Mouse (Mus musculus): ENCODE data around the gene Ube2l3.
"Not testable (repeated sequence)": the region's sequence is repeated elsewhere in the genome, so short reads cannot be mapped to it uniquely, and the experiment has no call there.

Ube2l3 gene

DNA sequence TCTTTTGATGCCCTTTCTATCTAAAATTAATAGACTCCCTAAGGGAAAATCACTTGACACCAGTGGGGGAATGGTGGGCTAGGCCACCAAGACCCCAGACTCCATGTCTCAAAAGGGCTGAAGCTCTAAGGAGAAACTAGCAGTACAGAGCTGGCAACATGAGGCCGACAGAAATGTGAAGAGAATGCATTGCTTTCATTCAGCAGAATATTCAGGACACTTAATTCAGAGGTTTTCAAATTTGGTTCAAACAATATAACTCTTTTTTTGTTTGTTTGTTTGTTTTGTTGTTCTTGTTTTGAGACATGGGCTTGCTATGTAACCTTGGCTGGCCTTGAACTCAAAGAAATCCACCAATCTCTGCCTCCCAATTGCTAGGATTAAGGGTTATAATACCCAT, at the start of gene Ube2l3:
TSS of gene Ube2l3 (minus strand) at position 101 of the 400 bp plus-strand sequence.
- no peak for DNase-seq

DNA sequence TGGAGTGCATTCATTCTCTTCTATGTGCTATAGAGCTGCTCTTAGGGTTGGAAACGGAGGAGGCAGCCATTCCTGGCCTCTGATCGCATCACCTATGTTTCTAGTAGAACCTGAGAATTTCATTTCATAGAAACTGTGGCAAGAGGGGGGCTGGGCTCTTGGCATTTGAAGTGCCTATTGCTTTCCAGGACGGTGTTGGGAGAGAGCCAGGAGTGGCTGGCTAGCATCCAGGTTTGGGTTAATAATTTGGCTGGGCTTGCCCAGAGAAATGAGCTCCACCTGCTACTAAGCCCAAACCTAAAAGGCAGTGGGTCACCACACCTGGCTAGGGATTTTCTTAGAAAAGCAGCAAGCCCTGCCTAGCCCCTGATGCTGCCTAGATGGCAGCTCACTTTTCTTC, 49.1 kb upstream of the Ube2l3 start:
- peak; percentile 89 to 90 for DNase-seq

DNA sequence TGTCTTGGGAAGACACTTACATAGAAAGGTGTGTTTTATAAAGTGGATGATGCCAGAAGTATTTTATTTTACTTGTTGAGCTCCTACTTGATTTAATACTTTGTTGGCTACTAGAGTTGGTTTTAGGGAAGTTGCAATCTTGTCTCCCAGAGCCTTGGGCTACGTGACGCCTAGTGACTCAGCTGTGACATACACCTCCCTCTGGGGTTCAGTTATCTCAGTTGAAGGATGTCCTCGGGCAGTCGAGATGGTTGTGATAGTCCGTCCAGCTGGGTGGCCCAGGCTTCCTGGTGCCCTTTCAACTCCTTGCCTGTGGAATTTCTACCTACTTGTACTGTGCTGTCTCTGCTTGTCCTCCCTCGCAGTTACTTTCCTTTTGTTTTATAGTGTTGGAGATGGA, 46.7 kb upstream of the Ube2l3 start:
- DNase-seq = no peak

DNA sequence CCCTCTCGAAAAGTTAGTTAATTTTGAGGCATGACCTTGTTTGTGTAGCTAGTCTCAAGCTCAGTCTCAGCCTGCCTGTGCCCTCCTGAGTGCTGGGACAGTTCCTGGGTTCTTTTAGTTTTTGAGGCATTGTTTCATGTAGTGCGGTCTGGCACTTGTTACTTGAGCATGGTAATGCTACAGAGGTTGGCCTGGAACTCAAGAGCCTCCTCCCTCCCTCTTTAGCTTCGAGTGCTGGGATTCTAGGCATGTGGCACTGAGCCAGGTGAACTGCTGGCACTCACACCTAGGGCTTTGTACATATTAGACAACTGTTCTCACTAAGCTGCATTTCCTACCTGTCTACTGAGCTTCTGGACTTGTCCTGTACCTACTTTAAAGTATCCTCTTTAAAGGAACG, 45.3 kb upstream of the Ube2l3 start:
- DNase-seq = peak; percentile 26 to 32

DNA sequence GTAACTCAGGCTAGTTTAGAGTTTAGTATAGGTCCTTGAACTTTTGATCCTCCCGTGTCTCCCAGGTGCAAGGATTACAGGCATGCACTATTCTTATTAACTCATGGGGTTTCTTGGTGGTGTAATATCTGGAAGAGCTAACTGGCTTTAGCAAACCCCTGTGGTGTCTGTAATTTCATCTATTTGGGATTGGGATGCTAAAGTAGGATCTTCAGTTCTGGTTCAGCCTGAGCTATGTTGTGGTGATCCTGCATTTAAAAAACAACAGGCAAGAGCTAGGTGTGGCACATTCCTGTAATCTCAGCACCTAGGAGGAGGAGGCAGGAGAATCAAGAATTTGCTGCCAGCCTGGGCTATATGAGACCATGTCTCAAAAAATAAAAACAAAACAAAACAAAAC, 42.5 kb upstream of the Ube2l3 start:
- no peak for DNase-seq

DNA sequence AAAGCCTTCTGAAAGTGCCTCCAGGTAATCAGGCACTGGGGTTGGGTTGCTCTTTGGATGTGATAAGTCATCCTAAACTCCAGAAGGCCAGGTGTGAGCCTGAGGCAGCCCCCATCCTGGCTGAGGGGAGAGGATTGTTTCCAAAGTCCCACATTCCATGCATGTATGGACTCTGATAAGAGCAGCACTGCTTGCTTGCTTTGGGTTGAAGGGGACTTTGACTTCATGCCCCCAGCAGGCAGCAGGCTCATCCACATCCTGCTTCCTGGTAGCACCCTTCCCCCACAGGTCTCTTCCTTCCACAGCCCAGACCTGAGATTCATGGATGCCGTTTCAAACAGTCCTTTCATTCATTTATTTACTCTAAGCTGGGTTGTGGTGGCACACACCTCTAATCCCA, 41.3 kb upstream of the Ube2l3 start:
- DNase-seq = no peak

DNA sequence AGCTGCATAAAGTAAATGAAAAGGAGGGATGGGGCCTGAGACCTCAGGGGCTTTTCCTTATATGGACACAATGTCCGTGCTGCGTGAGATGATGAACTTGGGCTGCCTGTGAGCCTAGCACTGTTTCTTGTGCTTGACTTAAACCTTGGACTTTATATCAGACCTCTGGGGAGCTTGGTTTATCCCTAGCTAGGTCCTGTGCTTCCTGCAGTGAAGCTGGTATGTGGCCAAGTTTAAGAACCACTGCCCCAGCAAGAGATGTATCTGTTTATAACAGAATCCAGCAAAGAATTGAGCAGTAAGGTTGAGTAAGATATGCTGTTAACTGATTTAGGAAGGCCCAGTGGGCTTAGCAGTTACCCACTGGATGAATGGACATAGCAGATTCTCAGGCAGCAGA, 37.0 kb upstream of the Ube2l3 start:
- DNase-seq = no peak

DNA sequence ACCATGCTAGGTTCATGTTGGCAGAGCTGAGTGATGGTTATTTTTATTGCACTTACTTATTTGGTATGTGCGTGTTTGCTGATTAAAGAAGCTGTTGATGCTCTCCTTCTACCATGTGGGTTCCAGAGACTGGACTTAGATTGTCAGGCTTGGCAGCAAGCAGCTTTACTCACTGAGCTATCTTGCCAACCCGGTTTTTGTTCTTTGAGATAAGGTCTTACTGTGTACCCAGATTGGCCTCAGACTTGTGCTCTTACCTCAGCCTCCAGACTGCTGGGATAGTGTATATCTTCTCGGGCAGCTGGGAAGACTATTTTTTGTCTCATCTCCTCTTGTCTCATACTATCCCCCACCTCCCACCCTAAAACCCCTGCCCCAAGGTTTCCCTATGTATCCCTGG, 35.2 kb upstream of the Ube2l3 start:
- no peak for DNase-seq

DNA sequence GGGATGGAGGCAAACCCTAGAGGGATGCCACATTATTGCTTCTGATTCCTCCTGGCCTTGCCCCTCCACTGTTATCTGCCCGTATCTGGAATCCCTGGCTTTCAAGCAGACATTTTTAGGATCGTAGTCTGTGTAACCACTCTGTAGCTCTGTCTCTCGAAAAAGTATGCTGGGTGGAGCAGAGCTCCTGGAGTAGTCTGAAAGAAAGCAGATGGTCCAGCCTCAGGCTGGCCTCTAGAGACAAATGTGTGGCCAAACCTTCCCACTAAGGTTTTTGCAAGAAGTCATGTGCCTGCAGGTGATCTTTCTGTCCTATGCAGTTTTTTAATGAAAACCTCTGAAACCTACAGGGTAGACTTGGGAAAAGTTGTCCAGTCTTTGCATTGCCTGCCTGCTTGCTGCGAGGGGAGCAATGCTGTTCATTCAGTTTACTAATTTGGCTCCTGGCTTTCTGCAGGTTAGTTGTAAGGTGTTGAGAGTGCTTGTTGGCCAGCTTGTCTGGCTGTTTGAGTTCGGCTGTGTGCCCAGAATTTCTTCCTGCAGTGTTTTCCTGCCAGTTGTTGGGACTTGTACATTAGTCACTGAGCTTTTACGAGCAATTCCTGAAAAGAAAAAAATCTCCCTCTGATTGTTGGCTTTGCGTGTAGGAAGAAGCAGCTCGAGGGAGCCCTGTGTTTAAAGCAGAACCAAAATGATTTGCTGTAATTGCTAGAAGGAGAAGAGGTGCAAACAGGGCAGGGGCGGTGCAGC, 32.6 kb upstream of the Ube2l3 start:
- DNase-seq = peak in 1 of 2 experiments; percentile 26

DNA sequence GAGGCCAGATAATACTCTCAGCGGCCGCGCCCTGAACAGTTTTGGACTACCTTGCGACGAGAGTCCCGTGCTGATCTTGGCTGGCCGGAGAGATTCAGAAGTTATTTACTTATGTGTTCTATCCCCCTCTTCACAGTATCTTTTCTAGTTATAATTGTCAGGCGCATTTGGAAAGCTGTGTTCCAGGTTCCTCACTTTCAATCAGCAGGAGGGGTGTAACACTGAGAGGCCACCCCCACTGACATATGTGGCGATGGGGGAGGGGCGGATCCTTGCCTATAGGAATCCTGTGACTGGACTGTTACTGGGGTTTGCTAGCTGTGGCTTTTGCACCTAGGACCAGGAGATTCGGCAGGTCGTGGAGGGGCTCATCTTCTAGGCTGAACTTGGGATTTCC, 32.0 kb upstream of the Ube2l3 start:
- DNase-seq = peak; percentile 35 to 51

DNA sequence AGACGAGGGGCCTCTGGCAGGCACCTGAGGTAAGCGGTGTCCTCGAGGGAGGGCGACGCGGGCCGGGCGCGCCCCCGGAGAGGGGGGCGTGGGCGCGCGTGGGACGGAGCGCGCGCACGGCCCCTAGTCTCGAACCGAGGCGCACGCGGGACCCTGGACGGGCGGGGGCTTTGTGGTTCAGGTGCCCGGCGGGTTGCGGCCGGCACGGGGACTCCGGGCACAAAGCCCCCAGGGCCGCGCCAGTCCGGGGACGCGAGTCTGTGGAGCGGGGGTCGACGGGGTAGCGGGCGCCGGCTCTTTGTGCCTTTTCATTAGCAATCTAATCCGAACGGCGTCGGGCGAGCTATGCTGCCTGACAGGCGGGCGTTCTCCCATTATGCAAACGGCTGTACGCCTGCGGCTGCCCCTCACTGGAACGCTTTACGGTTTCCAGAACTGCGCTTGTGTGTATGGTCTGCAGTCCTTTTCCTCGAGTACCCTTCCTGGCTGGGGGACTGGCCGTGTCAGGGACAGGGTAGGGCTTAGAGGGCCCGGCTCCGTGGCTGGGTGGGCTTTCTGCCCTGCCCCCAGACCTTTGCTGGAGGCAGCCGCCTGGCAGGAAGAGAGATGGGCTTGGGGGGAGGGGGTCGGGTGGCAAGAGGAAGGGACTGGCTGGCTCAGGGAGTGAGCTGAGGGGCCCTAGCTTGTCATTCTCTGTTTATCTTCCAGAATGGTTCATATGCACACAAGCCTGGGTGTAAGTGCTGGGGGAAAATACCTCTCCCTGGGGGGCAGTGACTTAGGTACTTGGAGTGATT, 31.5 kb upstream of the Ube2l3 start:
- DNase-seq = peak; percentile 25 to 36

DNA sequence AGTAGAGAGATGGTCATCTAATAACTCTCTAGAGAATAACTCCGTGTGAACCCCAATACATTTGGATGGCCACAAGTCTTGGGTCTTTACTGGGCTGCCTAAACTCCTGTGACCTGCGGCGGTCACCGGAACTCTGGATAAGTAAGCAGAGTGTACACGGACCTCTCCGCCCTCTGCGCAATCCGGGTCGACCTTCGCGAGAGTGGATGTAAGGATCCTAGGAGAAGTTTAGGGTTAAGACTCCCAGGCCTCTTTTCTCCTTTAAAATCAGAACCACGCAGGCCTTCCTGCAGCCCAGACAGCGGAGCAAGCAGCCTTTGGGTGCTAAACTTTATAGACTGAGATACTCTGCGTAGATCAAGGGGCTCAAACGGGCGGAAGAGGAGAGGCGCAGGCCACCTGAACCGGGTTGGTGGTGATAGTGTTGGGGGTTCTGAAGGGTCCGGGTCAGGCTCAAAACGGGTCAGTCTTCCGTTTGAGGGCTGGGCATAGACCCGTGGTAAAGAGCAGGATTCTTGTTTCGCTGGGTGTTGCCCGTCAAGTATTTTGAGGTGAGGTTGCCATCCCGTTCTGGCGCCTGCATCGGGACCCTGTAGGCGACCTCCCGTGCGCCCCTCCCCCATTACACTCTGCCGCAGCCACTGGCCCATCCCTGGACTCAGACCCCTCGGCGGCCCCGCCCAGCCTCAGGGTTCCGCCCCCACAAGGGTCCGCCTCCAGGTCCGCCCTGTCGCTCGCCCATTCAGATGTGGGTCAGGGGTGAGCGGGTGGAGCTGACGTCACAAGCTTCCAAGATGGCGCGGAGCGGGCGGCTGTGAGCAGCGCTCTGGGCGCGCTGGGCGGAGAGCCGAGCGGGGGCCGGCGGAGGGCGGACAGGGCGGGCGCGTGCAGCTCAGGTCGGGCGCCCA, 30.6 kb upstream of the Ube2l3 start, which contains the start of gene Hic2:
TSS of gene Hic2 (plus strand) at position 779 of the 908 bp plus-strand sequence.
- peak; percentile 82 to 89 for DNase-seq

DNA sequence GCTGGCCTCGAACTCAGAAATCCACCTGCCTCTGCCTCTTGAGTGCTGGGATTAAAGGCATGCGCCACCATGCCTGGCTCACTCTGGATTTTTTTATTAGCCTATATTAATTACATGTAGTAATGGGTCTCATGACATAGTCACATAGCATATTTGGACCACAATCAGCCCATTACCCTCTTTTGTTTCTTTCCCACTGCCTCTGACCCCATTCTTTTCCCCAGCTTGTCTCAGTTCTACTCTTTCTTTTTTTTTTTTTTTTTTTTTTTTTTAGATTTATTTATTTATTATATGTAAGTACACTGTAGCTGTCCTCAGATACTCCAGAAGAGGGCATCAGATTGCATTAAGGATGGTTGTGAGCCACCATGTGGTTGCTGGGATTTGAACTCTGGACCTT, 29.1 kb upstream of the Ube2l3 start:
- DNase-seq = not testable (repeated sequence)

DNA sequence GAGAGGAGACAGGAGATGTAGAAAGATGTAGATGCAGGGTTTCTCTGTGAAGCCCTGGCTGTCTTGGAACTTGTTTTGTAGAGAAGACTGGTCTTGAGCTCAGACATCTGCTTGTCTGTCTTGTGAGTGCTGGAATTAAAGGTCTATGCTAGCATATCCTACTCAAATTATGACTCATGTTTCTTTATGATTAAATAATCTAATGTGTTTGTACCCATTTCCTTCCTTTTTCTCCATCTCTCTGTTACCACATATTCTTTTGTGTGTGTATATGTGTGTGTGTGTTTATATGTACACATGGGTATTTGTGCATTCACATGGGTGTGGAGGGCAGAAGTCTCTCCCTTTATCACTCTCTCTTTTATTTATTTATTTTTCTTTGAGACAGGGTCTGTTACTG, 24.0 kb upstream of the Ube2l3 start:
- DNase-seq = no peak

DNA sequence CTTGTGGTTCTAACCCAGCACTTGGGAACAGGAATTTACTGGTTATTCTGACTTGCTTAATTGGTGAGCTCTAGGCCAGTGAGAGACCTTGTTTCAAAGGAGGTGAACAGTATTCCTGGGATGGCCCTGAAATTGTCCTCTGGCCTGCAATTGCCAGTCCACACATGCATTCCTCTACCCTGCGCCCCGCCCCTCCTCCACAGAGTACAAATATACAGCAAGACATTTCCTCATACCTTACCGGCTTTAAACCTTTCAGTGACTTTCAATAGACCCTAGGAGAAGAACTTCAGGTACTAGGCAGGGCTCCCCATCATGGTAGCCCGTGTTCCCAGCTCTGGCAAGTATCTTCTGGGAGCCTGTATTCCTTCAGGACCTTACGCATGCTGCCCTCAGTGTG, 23.1 kb upstream of the Ube2l3 start:
- DNase-seq = no peak

DNA sequence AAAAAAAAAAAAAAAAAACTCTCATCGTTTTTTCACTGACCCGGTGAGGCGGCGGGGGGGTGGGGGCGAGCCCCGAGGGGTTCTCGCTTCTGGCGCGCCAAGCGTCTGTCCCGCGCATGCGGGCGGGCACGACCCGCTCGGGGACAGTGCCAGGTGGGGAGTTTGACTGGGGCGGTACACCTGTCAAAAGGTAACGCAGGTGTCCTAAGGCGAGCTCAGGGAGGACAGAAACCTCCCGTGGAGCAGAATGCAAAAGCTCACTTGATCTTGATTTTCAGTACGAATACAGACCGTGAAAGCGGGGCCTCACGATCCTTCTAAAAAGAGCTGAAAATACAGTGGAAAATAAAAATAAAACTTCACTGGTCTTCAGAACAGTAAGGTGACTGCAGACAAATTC, 19.7 kb upstream of the Ube2l3 start:
- DNase-seq = peak; percentile 91 to 96

DNA sequence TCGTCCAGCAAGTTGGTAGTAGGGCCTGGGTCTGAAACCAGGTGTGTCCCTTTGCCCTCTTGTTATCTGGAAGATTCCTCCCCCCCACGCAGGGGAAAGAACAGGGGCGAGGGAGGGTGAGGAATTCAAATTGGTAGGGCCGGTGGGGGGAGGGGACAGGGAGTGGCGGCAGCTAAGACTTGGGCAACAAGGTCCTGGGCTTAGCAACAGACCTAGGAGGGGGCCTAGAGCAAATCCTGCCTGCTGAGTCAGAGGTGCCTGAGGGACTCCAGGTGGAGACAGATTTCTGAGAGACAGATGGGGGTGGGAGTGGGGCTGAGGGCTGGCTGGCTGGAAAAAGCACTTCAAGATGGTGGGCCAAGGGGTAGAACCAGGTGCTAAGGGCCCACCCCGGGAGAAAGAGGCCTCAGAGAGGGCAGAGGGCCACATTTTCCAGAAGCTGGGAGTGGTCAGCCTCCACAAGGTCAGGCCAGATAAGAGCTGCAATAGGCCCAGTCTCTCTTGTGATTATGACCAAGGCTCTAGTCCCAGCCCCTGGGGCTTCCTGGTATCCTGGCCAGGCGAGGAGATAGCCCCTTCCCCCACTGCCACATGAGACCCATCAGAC, 17.8 kb upstream of the Ube2l3 start:
- DNase-seq = no peak

DNA sequence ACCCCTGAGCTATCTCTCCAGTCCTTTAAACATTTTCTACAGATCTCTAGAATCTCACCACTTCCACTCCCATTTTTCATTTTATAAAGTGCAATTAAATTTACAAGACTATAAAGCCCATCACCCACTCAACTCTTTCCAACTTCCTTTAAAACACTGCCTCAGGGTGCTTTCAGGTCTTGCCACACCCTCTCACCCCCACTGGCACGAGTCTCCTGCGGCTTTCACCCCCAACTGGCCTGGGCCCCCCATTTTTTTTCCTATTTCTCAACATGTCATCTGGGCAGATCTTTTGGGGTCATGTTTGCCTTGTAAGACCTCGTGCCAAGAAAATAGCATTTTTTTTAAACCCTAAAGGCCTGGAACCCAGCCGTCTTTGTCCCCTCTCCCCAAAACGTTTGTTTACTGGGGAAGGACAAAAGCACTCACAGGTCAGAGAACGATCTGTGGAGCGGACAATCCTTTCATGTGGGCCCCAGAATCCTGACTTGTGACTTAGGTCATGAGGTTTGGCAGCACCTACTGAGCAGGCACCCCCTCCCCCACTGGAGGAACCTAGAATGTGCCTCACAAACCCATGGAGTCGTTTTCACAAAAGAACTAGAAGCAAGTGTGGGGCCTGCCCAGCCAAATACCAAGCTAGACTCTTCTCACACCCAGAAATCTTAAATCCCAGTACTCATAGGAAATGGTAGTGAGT, 14.6 kb upstream of the Ube2l3 start:
- DNase-seq = no peak

DNA sequence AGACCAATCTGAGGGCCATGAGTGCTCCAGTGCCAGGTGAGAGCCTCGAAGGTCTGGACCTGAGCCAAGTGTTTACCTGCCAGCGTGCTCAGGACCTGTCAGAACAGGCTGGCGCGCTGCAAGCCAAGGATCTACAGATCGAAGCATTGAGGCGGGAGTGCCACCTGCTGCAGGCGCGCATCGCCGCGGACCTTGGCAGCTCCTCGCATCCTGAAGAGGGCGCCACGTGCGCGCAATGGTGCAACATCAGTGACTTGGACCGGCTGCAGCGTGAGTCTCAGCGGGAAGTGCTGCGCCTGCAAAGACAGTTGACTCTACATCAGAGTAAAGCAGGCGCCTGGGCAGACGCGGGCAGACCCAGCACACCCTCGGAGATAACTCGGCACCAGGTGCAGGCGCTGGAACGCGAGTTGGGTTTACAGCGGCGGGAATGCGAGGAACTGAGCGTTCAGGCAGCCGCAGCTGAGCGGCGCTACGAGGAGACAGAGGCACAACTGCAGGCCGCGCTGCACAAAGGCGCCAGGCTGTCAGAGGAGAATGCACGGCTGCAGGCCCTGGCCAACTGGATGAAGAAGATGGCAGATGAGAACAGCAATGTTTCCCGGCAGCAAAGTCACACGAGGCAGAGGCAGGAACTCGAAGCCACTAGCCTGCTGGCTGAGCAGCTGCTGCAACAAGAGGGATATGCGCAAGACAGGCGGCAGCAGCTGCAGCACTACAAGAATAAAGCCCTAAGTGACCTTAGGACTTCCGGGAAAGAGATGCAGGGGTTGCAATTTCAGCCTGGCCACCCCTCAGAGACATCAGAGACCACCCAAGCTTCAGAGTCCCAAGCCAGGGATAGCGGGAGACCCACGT, 7.8 kb upstream of the Ube2l3 start:
- peak; percentile 91 to 92 for DNase-seq

DNA sequence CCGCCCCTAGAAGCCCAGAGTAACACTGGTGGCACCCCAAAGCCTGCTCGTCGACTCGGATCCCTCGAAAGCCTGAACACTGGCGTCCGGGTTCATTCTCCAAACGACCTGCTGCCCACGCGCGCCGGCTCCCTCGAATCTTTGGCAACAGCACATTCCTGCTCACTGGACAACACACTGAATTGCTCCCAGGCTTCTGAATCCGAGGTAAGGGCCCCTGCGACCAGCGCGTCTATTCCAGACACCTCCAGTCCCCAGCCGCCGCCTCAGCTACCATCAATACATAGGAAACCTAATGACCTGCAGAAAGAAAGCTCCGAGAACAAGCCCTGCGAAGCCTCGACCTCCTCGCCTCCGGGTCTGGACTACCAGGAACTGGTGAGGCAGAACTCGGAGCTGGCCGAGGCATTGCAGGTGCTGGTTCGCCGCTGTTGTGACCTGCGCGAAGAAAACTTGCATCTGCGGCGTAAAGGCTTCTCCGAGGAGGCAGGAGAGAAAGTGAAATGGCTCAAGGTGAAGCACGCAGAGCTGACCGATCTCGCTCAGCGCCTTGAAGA, 7.0 kb upstream of the Ube2l3 start:
- peak in 1 of 2 experiments; percentile 16 for DNase-seq

Measured in cerebellum, postnatal 36 days (tissue).